In genomic region chr3:36613202-36613907, GRCm38 (mm10) we compare ENCODE assay signal across 8 mouse cellular contexts. TPM values are rescaled to one million over a fixed set of nuclear protein-coding genes. Genes with fewer than 3 reads are reported as not detected.
DNase-seq lines count a peak whose midpoint lies in the region; ATAC-seq and TF ChIP-seq lines count a peak whose summit lies in the region.

TSS of gene Bbs7 (minus strand) at chr3:36613477.

- peaks cover 10% of the 10 kb centered on the region for H3K4me1 ChIP-seq in heart, embryonic 13.5 days
- no peaks in the 10 kb centered on the region; the same call in 1 of the 2 replicates for H3K4me1 ChIP-seq in kidney, postnatal 0 days (replicated peaks; ENCODE audit: insufficient read depth, low read length)
- H3K4me1 ChIP-seq in liver, adult 2 months (ENCODE audit: control insufficient read depth, insufficient read depth, low read length) = peaks cover 3% of the 10 kb centered on the region; the same call in 1 of the 2 replicates

- peak within 1 kb of the TSS; percentile 85 for H3K9ac ChIP-seq in heart, embryonic 13.5 days
- H3K9ac ChIP-seq in kidney, postnatal 0 days (ENCODE audit: low read depth, low read length) = peak within 1 kb of the TSS; percentile 72
- H3K9ac ChIP-seq in liver, adult 2 months (ENCODE audit: low read depth, low read length) = peak within 1 kb of the TSS; percentile 93

- 4% methylated on average over 38 of the region's 38 CpGs for WGBS in heart, embryonic 13.5 days
- 3% methylated on average over 38 of the region's 38 CpGs for WGBS in kidney, postnatal 0 days
- 5% methylated on average over 38 of the region's 38 CpGs for WGBS in liver, adult 2 months

- no peaks in the 10 kb centered on the region for H3K36me3 ChIP-seq in heart, embryonic 13.5 days
- H3K36me3 ChIP-seq in kidney, postnatal 0 days (ENCODE audit: insufficient read depth, low read length) = no peaks in the 10 kb centered on the region
- no peaks in the 10 kb centered on the region for H3K36me3 ChIP-seq in liver, adult 2 months (ENCODE audit: control insufficient read depth, insufficient read depth, low read length)

- no peaks in the 10 kb centered on the region for H3K9me3 ChIP-seq in heart, embryonic 13.5 days
- no peaks in the 10 kb centered on the region for H3K9me3 ChIP-seq in kidney, postnatal 0 days (replicated peaks; ENCODE audit: low read length)

- peak within 1 kb of the TSS; percentile 74 for H3K4me3 ChIP-seq in heart, embryonic 13.5 days
- H3K4me3 ChIP-seq in kidney, postnatal 0 days (replicated peaks; ENCODE audit: low read depth, low read length) = peak within 1 kb of the TSS; percentile 71
- peak within 1 kb of the TSS; percentile 95 for H3K4me3 ChIP-seq in liver, adult 2 months (ENCODE audit: insufficient read depth, low read depth, low read length)

- H3K4me2 ChIP-seq in heart, embryonic 13.5 days = peak within 1 kb of the TSS; percentile 76
- H3K4me2 ChIP-seq in kidney, postnatal 0 days (ENCODE audit: low read length) = peak within 1 kb of the TSS; percentile 77

- peak within 1 kb of the TSS; percentile 53; the same call in 1 of the 2 replicates for H3K27ac ChIP-seq in heart, embryonic 13.5 days (replicated peaks)
- no peak within 1 kb of the TSS for H3K27ac ChIP-seq in kidney, postnatal 0 days
- H3K27ac ChIP-seq in liver, adult 2 months (replicated peaks; ENCODE audit: insufficient read depth, low read depth, low read length) = 0 out of 2 replicates have a peak within 1 kb of the TSS, but pooled peaks have one; percentile 4

- peak; percentile 98 for ATAC-seq in CD4-positive, CD25-positive, alpha-beta regulatory T cell, adult 4 months
- peak; percentile 98 for ATAC-seq in heart, embryonic 13.5 days (ENCODE audit: extremely low read depth, insufficient number of reproducible peaks, low FRiP score, low TSS enrichment)
- peak; percentile 99 for ATAC-seq in kidney, postnatal 0 days (replicated peaks; ENCODE audit: low FRiP score, low read depth)
- peak; percentile 86 for ATAC-seq in monocyte, adult 5-6 weeks (replicated peaks; ENCODE audit: insufficient number of reproducible peaks, low FRiP score, low TSS enrichment, poor library complexity, severe bottlenecking)

- 0 out of 2 replicates have a peak, but pooled peaks have one; percentile 43 for TF ChIP-seq POLR2A in liver, adult 2 months (IDR thresholded peaks at IDR 0.05; ENCODE audit: extremely low read depth, insufficient read depth, low read length)

- DNase-seq in c-Kit-negative CD71-positive TER-119-positive erythroid progenitor cells, embryonic 14.5 days (ENCODE audit: low read depth, low spot score) = peak; percentile 78
- peak; percentile 70 for DNase-seq in fibroblast of lung, adult 2 months (ENCODE audit: low read depth)
- DNase-seq in kidney, postnatal 0 days (ENCODE audit: low spot score) = peak; percentile 98
- DNase-seq in liver, adult 2 months (ENCODE audit: extremely low read depth, low read depth, low spot score) = peak; percentile 74
- peak; percentile 79 to 81 for DNase-seq in spleen, postnatal 36 days (ENCODE audit: low spot score in 2 of 2)

- H3K27me3 ChIP-seq in heart, embryonic 13.5 days (replicated peaks) = no peaks in the 10 kb centered on the region
- no peaks in the 10 kb centered on the region for H3K27me3 ChIP-seq in kidney, postnatal 0 days (ENCODE audit: insufficient read depth, low read length)
- H3K27me3 ChIP-seq in liver, adult 2 months (ENCODE audit: control insufficient read depth, insufficient read depth, low read length) = no peaks in the 10 kb centered on the region

- no peaks in the 10 kb centered on the region for H3K79me2 ChIP-seq in liver, adult 2 months (ENCODE audit: control insufficient read depth, insufficient read depth, low read length)

- TF ChIP-seq CTCF in kidney, postnatal 0 days (IDR thresholded peaks at IDR 0.05; ENCODE audit: low read depth) = peak; percentile 3; the same call in 1 of the 2 replicates
- no peak for TF ChIP-seq CTCF in liver, adult 2 months (IDR thresholded peaks at IDR 0.05; ENCODE audit: low read depth, low read length)

RNA-seq across cellular contexts. Expression of gene Bbs7, which starts in this region (rescaled TPM):
- under 1 TPM; 0.24 to 0.63 TPM for polyA plus RNA-seq in CD4-positive, CD25-positive, alpha-beta regulatory T cell, adult 4 months (2017; shearing (Covaris generic))
- polyA plus RNA-seq in heart, embryonic 13.5 days (2015; fragmentation: Nextera tagmentation; extraction: Ambion mirVana) = 9.9 and 11.0 TPM in 2 replicates
- 14.3 and 15.1 TPM in 2 replicates for polyA plus RNA-seq in kidney, postnatal 0 days (2015; fragmentation: Nextera tagmentation; extraction: Ambion mirVana)
- total RNA-seq in liver, adult 2 months (2014; rRNA removed) = 4.2 and 6.1 TPM in 2 replicates
- 0.65 and 1.8 TPM in 2 replicates for polyA plus RNA-seq in liver, adult 2 months (2012; rRNA removed)
- 0.32 to 2.4 TPM (median 0.58 TPM) in 3 replicates for total RNA-seq in monocyte, adult 5-6 weeks (2017)

Comparison
In these comparisons a context has a peak if more than half of its experiments do, and no peak if none do; other contexts are left out.
1. Peak in ATAC-seq in CD4-positive, CD25-positive, alpha-beta regulatory T cell, adult 4 months; RNA of the gene not detected or under 1 TPM.